Mouse (Mus musculus) erythroblast, adult 5-6 weeks (primary cell): ENCODE measurements around the gene Abhd16a. TPM values are rescaled to one million over a fixed set of nuclear protein-coding genes. Genes with fewer than 3 reads are reported as not detected.
"Not testable (repeated sequence)": the region's sequence is repeated elsewhere in the genome, so short reads cannot be mapped to it uniquely, and the experiment has no call there.

ENCODE experiments used
- ATAC-seq: replicated peaks from 2 replicates; pipeline ENCODE4 v1.8.0; 2016; ENCODE audit warnings: moderate number of reproducible peaks, mild to moderate bottlenecking, moderate TSS enrichment, inconsistent platforms; ENCODE audit not compliant: poor library complexity, low FRiP score, severe bottlenecking
- total RNA-seq, 2 experiments: library from RNA; stranded (forward) in 1 of 2; stranded (reverse) in 1 of 2; fragments of 150-400 nt in 1 of 2; fragments of 200-764, 138-1000 nt in 1 of 2; gene quantifications; 2 replicates each; pipeline versions ENCODE4 v1.2.3 to v1.2.4; 2015 to 2017; ENCODE audit warnings: low replicate concordance in 2 of 2

The Abhd16a gene
- total RNA-seq, 2 experiments from 2014 or later: 28.1 to 33.3 TPM

- ATAC-seq: no peak
These were observed 19.0 kb downstream of the Abhd16a start, which contains the start of gene Ly6g5c for GRCm38 (mm10) chr17:35108097-35108496. TSS of gene Ly6g5c (plus strand) at chr17:35108279.

DNA sequence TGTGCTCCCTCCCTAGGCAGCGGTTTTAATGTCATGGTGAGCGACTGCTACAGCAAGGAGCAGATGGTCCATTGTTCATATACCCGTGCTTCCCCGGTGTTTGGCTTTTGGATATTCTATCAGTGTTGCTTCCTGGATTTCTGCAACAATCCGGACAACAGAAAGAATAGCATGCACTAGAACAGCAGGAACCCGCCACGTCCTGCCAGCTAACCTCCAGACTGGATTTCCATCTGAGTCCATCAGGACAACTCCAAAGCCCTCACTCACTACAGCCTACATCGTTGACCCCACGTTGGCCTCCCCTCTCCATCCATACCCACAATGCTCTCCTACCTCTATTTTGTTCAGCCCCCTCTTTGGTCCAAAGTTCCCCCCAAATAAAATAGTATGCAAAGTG is 22.7 kb downstream of the Abhd16a start:
- ATAC-seq: no peak

DNA sequence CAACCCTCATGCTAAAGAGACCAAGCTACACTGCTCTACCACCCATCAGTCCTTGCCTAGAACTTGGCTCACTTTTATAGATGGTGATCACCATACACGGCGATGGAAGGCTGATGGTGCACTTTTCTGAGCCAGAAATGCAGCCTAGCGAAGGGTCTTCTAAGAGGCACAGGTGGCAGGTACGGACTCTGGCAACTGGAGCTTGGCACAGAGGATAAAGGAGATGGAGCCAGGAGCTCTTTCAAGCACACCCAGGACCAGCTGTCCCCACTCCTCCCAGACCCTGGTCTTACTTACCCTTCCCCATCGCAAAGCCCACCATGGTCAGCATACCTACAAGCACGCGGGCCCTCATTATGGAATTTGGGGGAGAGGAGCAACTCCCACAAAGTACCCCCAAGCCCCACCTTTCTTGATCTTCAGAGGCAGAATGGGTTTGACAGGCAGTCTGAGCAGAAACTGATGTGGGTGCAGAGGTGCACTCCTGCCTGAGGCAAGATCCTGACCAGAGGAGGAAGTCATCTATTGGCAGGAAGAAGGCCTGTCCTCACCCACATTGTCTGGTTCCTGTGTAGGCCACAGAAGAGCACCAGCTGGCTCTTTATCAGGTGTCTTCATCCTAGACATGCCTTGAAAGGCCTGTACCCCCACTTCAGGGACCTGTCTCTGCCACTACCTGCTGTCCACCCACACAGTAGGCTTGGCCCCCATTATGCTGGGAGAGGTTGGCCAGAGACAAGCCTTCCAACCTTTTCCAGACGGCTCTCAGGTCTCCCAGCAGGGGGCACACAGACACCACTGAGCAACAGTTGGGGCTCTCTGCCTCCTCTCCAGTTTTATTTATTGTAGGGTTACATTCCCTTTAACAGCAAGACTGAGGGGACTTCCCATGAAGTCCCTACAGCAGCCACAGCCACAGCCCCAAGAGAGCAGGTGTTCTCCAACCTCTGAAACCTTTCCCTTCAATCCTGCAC is 26.3 kb downstream of the Abhd16a start, which contains the start of gene Ly6g5b:
Gene Ly6g5b (minus strand): TSS at position 383 of the 974 bp plus-strand sequence.
- peak; percentile 58 for ATAC-seq

DNA sequence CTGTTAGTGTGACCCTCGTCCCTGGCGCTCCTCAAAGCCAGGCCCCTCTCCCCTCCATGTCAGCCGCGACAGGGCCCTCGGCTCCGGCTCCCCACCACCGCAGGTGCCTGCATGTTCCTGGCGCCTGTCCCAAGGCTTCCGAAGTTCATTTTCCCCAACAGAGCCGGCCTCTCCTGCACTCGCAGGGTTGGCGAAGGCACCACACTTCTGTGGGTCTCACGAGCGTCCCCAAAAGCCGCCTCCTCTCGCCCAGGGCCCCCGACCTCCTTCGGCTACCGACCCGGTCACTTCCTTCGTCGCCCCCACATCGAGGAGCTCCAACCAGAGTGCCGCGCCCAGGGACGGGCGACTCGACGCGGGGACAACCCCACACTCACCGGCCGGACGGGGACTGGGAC is 31.7 kb downstream of the Abhd16a start:
- ATAC-seq: peak; percentile 22

- ATAC-seq: peak; percentile 93
These were observed 32.2 kb downstream of the Abhd16a start, which contains the start of gene Gpank1 for GRCm38 (mm10) chr17:35121143-35121799. TSS of gene Gpank1 (plus strand) at chr17:35121455.

DNA sequence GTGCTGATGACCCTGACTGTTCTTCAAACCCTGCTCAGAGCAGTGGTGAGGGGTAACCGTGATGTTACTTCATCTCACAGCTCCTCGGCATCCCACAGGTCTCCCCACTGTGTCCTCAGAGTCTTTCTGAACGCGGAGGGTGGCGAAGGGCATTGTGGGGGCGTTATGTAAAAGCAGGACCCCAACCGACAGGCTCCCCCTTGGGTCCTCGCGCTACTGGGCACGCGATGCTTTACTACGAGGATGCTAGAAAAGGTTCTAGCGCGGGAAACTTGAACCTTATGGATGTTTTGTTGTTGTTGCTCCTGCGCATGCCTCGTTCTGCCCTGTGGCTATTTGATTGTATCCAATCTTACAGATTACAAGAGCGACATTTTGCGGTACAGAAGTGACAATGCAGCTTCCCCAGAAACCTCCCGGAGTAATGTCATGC is 32.8 kb downstream of the Abhd16a start, which contains the start of gene Csnk2b:
Gene Csnk2b (minus strand): TSS at position 183 of the 433 bp plus-strand sequence.
- no peak for ATAC-seq

GRCm38 (mm10) chr17:35123287-35123686 is 34.2 kb downstream of the Abhd16a start:
- ATAC-seq: not testable (repeated sequence)

DNA sequence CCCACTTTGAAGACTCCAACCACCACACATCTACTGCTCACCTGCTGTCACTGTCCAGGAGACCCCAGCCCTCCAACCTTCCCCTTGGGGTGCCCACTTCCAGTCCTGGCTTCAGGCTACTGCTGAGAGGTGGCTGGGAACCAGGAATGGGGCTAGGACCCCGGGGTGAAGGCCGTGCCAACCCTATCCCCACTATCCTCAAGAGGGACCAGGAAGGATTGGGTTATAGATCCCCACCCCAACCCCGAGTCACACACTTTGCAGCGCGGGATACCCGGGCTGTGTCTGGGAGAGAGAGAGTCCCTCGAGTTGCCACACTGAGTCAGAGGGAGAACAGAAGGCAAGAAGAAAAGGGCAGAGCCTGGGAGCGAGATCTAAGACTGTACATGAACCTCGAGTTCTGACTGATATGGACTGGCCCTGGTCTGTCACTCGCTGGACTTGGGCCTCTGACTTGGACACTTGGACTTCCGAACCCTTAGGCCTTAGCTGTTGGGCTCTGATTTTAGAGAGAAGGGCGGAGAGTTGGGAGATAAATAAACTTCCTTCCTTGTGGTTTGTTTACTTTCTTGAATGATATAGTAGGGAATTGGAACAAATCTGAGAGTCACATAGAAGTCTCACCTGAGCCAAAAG is 35.3 kb downstream of the Abhd16a start:
- ATAC-seq: not testable (repeated sequence)

DNA sequence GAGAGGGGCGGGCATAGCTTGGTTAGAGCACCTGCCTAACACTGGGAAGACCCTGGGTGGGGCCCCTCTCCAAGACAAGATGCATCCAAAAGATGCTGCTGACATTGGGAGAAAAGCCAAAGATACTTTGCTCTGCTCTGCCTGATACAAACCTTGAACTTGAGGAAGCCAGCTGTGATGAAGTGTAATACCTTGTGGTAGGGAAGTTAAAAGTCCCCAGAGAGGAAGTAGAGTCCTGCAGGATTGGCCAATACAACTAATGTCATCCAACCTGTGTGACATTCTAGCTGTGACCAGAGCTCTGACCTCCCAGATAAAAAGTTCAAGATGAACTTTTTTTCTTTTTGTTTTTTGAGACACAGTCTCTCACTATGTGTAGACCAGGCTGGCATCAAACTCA is 36.0 kb downstream of the Abhd16a start:
- no peak for ATAC-seq

DNA sequence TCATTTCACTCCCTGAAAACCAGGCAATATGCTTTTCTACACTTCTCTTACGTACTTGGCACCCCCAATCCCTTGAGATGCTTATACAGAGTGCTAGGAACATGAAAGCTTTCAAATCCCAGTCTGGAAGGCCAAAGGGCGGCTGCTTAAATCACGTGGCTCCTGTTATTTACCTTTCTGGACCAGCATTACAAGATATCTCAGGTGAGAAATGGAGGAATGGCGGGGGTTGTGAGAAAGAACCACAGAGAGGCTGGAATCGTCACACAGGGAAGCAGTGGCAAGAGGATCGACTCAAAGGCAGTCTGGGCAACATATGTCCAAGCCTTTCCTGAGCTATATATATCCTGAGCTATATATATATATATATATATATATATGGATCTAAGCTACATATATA is 36.5 kb downstream of the Abhd16a start:
- no peak for ATAC-seq

DNA sequence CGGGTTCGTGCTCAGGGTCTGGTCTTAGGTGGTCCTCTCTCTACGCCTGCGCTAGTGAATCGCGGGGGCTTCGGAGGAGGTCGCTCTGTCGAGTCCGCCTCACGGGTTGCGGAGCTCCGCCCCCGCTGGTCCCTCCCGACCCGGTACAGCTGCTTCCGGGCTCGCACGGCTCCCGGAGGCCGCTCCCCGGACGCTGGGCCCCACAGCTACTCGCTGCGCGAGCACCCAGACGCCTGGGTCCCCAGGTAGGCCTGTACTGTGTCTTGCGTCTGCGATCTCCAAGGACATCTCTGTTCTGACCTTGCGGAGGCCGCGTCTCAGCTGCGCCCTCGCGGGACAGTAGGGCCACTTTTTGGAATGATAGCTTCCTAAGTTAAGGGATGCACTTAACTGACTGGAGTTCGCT is 37.1 kb downstream of the Abhd16a start, which contains the start of gene D17H6S53E:
Gene D17H6S53E (plus strand): TSS at position 168 of the 406 bp plus-strand sequence.
- peak; percentile 73 for ATAC-seq

GRCm38 (mm10) chr17:35127017-35127416 is 38.0 kb downstream of the Abhd16a start:
- no peak for ATAC-seq

GRCm38 (mm10) chr17:35128996-35129395 is 39.9 kb downstream of the Abhd16a start:
- ATAC-seq: no peak

- ATAC-seq: no peak
These were observed 42.0 kb downstream of the Abhd16a start for GRCm38 (mm10) chr17:35131038-35131437.

DNA sequence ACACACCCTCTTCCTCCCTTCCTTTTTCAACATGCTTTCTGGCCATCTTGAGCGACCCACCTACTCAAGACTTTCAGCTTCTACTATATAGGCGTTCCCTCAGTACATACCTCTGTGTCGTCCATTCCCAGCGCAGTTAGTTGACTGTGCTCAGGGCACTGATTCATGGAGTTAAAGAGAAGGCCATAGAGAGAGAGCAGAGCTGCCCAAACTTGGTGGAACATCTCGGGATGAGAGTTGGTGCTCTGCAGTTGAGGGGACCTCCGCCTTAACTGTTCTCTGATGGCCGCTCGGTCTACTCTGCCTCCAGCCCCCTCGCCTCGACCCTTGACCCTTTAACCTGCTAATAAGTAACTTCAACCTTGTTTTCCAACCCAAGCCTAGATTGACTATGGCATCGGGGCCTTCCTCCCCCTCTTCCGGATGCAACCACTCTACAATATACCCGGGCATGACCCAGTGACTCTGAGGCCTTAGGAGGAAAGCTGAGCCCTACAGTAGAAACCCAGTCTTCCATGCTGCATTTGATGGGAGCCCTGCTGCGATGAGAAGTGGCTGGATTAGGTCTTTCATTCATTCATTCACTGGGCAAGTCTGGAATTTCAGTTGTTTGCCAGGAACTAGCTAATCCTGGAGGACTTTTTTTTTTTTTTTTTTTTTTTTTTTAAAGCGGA is 42.6 kb downstream of the Abhd16a start, which contains the start of gene Apom:
Gene Apom (minus strand): TSS at position 551 of the 674 bp plus-strand sequence.
- ATAC-seq: no peak

- ATAC-seq: no peak
These were observed 43.1 kb downstream of the Abhd16a start for GRCm38 (mm10) chr17:35132174-35132560.

DNA sequence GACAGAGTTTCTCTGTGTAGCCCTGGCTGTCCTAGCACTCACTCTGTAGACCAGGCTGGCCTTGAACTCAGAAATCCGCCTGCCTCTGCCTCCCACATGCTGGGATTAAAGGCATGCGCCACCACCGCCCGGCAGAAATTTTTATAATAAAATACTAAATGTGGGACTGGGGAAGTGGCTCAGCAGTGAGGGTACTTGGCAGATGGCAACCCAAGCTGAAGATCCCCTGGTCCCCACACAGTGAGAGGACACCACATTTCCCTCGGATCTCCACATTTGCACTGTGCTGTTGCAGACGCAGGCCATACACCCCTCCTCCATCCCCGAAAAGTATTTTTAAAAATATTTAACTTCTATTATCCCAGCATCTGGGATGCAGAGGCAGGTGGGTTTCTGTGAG is 44.5 kb downstream of the Abhd16a start:
- no peak for ATAC-seq

- peak; percentile 90 for ATAC-seq
These were observed 45.9 kb downstream of the Abhd16a start, which contains the start of gene Bag6 for GRCm38 (mm10) chr17:35134801-35135590. TSS of gene Bag6 (plus strand) at chr17:35135178.
